Mouse (Mus musculus) midbrain, embryonic 14.5 days (tissue): ENCODE data around the gene Psma5. TPM values are rescaled to one million over a fixed set of nuclear protein-coding genes. Genes with fewer than 3 reads are reported as not detected.
"Not testable (repeated sequence)": the region's sequence is repeated elsewhere in the genome, so short reads cannot be mapped to it uniquely, and the experiment has no call there.

Experiments used
- ATAC-seq: fragments of 200-750 bp; cut with Nextera tagmentation; 2 replicates; pipeline ENCODE4 v1.8.0; 2017; ENCODE audit warnings: moderate number of reproducible peaks, moderate library complexity; ENCODE audit not compliant: low FRiP score, low TSS enrichment
- DNase-seq: peaks from one replicate; pipeline ENCODE4 v3.0.0-alpha.2; 2015
- H3K27ac ChIP-seq: fragments of 300-500 bp; sonication (generic); replicated peaks from 2 replicates; pipeline ENCODE4 v1.5.1; 2014; ENCODE audit warnings: mild to moderate bottlenecking, low read depth, low read length, moderate library complexity
- H3K27me3 ChIP-seq: fragments of 300-500 bp; sonication (generic); 2 replicates; pipeline ENCODE4 v1.6.1; 2014; ENCODE audit warnings: low read length, control low read depth, mixed read lengths; ENCODE audit not compliant: control insufficient read depth, insufficient read depth
- H3K36me3 ChIP-seq: fragments of 300-500 bp; sonication (generic); 2 replicates; pipeline ENCODE4 v1.6.1; 2014; ENCODE audit warnings: low read length, control low read depth; ENCODE audit not compliant: control insufficient read depth, insufficient read depth
- H3K4me1 ChIP-seq: fragments of 300-500 bp; sonication (generic); 2 replicates; pipeline ENCODE4 v1.6.1; 2014; ENCODE audit warnings: mild to moderate bottlenecking, antibody characterized with exemption, low read length, control low read depth; ENCODE audit not compliant: control insufficient read depth, insufficient read depth
- H3K4me2 ChIP-seq: fragments of 300-500 bp; sonication (generic); 2 replicates; pipeline ENCODE4 v1.6.1; 2014; ENCODE audit warnings: mild to moderate bottlenecking, low read length, moderate library complexity
- H3K4me3 ChIP-seq: fragments of 300-500 bp; sonication (generic); replicated peaks from 2 replicates; pipeline ENCODE4 v1.5.1; 2014; ENCODE audit warnings: low read depth, low read length
- H3K9ac ChIP-seq: fragments of 300-500 bp; sonication (generic); replicated peaks from 2 replicates; pipeline ENCODE4 v1.6.1; 2014; ENCODE audit warnings: mild to moderate bottlenecking, low read length, moderate library complexity
- H3K9me3 ChIP-seq: fragments of 300-500 bp; sonication (generic); 2 replicates; pipeline ENCODE4 v1.6.1; 2016; ENCODE audit warnings: low read length, control low read depth, mixed read lengths; ENCODE audit not compliant: control insufficient read depth
- WGBS: fragments of 180-500 bp; shearing (Covaris S2); extraction: QIAGEN DNeasy Blood & Tissue Kit; methylation state at CpG from one replicate; pipeline ENCODE4 v1.1.7; 2014; 5-methylcytosine and 5-hydroxymethylcytosine counted together
- polyA plus RNA-seq: library from polyadenylated mRNA; unstranded; fragments of >200 nt; fragmentation: Nextera tagmentation; extraction: Ambion mirVana; gene quantifications from 2 replicates; pipeline ENCODE4 v1.2.1, GENCODE M21; 2014

Psma5 gene
- polyA plus RNA-seq, 1 experiment from 2014 or later: 249 TPM

- Histone ChIP-seq H3K36me3 (no peaks in the 10 kb centered on the region), H3K4me1 (no peaks in the 10 kb centered on the region), H3K4me2 (no peak overlapping the region), H3K9ac (no peak overlapping the region), H3K9me3 (no peaks in the 10 kb centered on the region), H3K4me3 (no peak overlapping the region), H3K27ac (no peak overlapping the region), H3K27me3 (peaks cover 15% of the 10 kb centered on the region)
- WGBS: 88% methylated on average over 3 of the region's 3 CpGs
- no peak for DNase-seq
- no peak for ATAC-seq
These were observed 36.1 kb upstream of the Psma5 start for GRCm38 (mm10) chr3:108220661-108221060.

GRCm38 (mm10) chr3:108225711-108226557 lies 30.8 kb upstream of the Psma5 start:
- no peak overlapping the region for H3K27ac ChIP-seq
- peaks cover 10% of the 10 kb centered on the region; the same call in 1 of the 2 replicates for H3K4me1 ChIP-seq
- WGBS: 3% methylated on average over 66 of the region's 67 CpGs
- H3K27me3 ChIP-seq: peaks cover 35% of the 10 kb centered on the region
- ATAC-seq: peak; percentile 48; the same call in 1 of the 2 replicates
- no peaks in the 10 kb centered on the region for H3K36me3 ChIP-seq
- peak overlapping the region; percentile 39 for H3K4me3 ChIP-seq
- peak; percentile 40 for DNase-seq
- H3K9ac ChIP-seq: peak overlapping the region; percentile 26; the same call in 1 of the 2 replicates
- H3K4me2 ChIP-seq: peak overlapping the region; percentile 63
- H3K9me3 ChIP-seq: no peaks in the 10 kb centered on the region

- Histone ChIP-seq H3K4me1 (peaks cover 10% of the 10 kb centered on the region; the same call in 1 of the 2 replicates), H3K9ac (peak within 1 kb of the TSS; percentile 26; the same call in 1 of the 2 replicates), H3K27me3 (peaks cover 35% of the 10 kb centered on the region), H3K36me3 (no peaks in the 10 kb centered on the region), H3K27ac (no peak within 1 kb of the TSS), H3K4me2 (peak within 1 kb of the TSS; percentile 63), H3K9me3 (no peaks in the 10 kb centered on the region), H3K4me3 (peak within 1 kb of the TSS; percentile 39)
- peak; percentile 60 for DNase-seq
- peak; percentile 31; the same call in 1 of the 2 replicates for ATAC-seq
- WGBS: 1% methylated on average over 44 of the region's 44 CpGs
These were observed 30.0 kb upstream of the Psma5 start, which contains the start of gene Sypl2 for GRCm38 (mm10) chr3:108226558-108227350. TSS of gene Sypl2 (minus strand) at chr3:108226648.

- WGBS: 77% methylated on average over 2 of the region's 2 CpGs
- Histone ChIP-seq H3K9ac (no peak overlapping the region), H3K36me3 (no peaks in the 10 kb centered on the region), H3K9me3 (no peaks in the 10 kb centered on the region), H3K4me3 (no peak overlapping the region), H3K4me2 (no peak overlapping the region), H3K4me1 (peaks cover 10% of the 10 kb centered on the region; the same call in 1 of the 2 replicates), H3K27ac (no peak overlapping the region), H3K27me3 (peaks cover 35% of the 10 kb centered on the region)
- ATAC-seq (no peak), DNase-seq (no peak)
These were observed 29.2 kb upstream of the Psma5 start for GRCm38 (mm10) chr3:108227521-108227920.

GRCm38 (mm10) chr3:108231646-108232045 lies 25.1 kb upstream of the Psma5 start:
- H3K36me3 ChIP-seq: no peaks in the 10 kb centered on the region
- H3K4me2 ChIP-seq: no peak overlapping the region
- DNase-seq (no peak), ATAC-seq (no peak)
- H3K9me3 ChIP-seq: no peaks in the 10 kb centered on the region
- H3K4me1 ChIP-seq: peaks cover 2% of the 10 kb centered on the region; the same call in 1 of the 2 replicates
- H3K27me3 ChIP-seq: peaks cover 10% of the 10 kb centered on the region; the same call in 1 of the 2 replicates
- H3K9ac ChIP-seq: no peak overlapping the region
- 84% methylated on average over 4 of the region's 4 CpGs for WGBS
- H3K27ac ChIP-seq: no peak overlapping the region
- no peak overlapping the region for H3K4me3 ChIP-seq

GRCm38 (mm10) chr3:108237474-108238102 lies 19.1 kb upstream of the Psma5 start:
- not testable (repeated sequence) for H3K9ac ChIP-seq, ATAC-seq
- WGBS: 90% methylated on average over 4 of the region's 4 CpGs

GRCm38 (mm10) chr3:108241243-108241839 lies 15.4 kb upstream of the Psma5 start:
- ATAC-seq: no peak
- Histone ChIP-seq H3K9me3 (no peaks in the 10 kb centered on the region), H3K9ac (no peak overlapping the region), H3K27ac (no peak overlapping the region), H3K4me1 (no peaks in the 10 kb centered on the region), H3K4me2 (no peak overlapping the region), H3K27me3 (no peaks in the 10 kb centered on the region), H3K4me3 (no peak overlapping the region), H3K36me3 (no peaks in the 10 kb centered on the region)
- DNase-seq: no peak
- 93% methylated on average over 3 of the region's 3 CpGs for WGBS

More at GRCm38 (mm10) chr3:108237474-108238102, 19.1 kb upstream of the Psma5 start:
- not testable (repeated sequence) for DNase-seq, H3K27me3 ChIP-seq, H3K36me3 ChIP-seq, H3K27ac ChIP-seq, H3K9me3 ChIP-seq, H3K4me1 ChIP-seq, H3K4me2 ChIP-seq, H3K4me3 ChIP-seq

GRCm38 (mm10) chr3:108246857-108247256 lies 9.9 kb upstream of the Psma5 start:
- WGBS: 84% methylated on average over 2 of the region's 2 CpGs
- H3K9me3 ChIP-seq: no peaks in the 10 kb centered on the region
- ATAC-seq (no peak), DNase-seq (no peak)
- H3K4me3 ChIP-seq: no peak overlapping the region
- H3K4me1 ChIP-seq: no peaks in the 10 kb centered on the region
- H3K9ac ChIP-seq: no peak overlapping the region
- no peak overlapping the region for H3K27ac ChIP-seq
- no peak overlapping the region for H3K4me2 ChIP-seq
- H3K36me3 ChIP-seq: no peaks in the 10 kb centered on the region
- no peaks in the 10 kb centered on the region for H3K27me3 ChIP-seq
